Mouse (Mus musculus) adrenal gland, postnatal 4 days (tissue): ENCODE data around the gene Gm11032. TPM values are rescaled to one million over a fixed set of nuclear protein-coding genes. Genes with fewer than 3 reads are reported as not detected.
A peak's percentile ranks its signal among the peaks of the same experiment; 100 is the strongest.
"Not testable (repeated sequence)": the region's sequence is repeated elsewhere in the genome, so short reads cannot be mapped to it uniquely, and the experiment has no call there.

Experiments used
- DNase-seq, 2 experiments: peaks; one replicate each; pipeline ENCODE4 v3.0.0; 2021 to 2022; ENCODE audit warnings: low spot score in 2 of 2, mixed read lengths in 2 of 2
- long read RNA-seq, 2 experiments: library from polyadenylated mRNA; stranded (forward); transcript quantifications; one replicate each; pipeline ENCODE4 v2.0.0; 2021
- total RNA-seq, 2 experiments: library from RNA; stranded (reverse); gene quantifications; 2 replicates each; pipeline ENCODE4 v1.2.3; 2021

Gene Gm11032
- total RNA-seq = not detected
- long read RNA-seq, experiment 1 = 0 reads
- long read RNA-seq, experiment 2 = 0 reads

DNA sequence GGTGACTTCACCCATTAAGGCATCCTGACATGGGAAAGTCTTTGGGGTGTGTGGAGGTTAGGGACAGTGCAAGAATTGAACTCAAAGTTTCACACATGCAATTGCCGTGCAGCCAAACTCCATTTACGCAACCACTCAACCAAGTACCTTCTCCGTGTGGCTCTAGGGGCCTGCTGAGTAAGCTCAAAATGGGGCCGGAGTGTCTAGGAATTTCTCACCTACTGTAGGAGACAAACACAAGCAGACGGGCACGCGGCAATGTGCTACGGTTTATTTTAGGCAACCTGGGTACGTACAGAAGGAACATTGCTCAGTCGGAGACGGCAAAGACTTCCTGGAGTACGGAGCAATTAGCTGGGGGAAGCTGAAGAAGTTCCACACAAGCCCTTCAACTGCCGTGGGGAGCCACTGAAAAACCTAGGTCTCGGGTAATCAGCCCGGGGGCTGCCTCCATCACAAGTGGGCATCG, at the start of gene Gm11032:
Gm11032 (plus strand) TSS at position 51 of the 469 bp plus-strand sequence.
- DNase-seq = no peak

GRCm38 (mm10) chr11:4571491-4571901, 48.4 kb upstream of the Gm11032 start:
- DNase-seq = no peak

GRCm38 (mm10) chr11:4576090-4576732, 43.7 kb upstream of the Gm11032 start:
- DNase-seq = not testable (repeated sequence)

GRCm38 (mm10) chr11:4577079-4577478, 42.8 kb upstream of the Gm11032 start:
- DNase-seq = no peak

GRCm38 (mm10) chr11:4578682-4579081, 41.2 kb upstream of the Gm11032 start:
- peak in 1 of 2 experiments; percentile 35 for DNase-seq

GRCm38 (mm10) chr11:4591811-4592210, 28.1 kb upstream of the Gm11032 start:
- no peak for DNase-seq

DNA sequence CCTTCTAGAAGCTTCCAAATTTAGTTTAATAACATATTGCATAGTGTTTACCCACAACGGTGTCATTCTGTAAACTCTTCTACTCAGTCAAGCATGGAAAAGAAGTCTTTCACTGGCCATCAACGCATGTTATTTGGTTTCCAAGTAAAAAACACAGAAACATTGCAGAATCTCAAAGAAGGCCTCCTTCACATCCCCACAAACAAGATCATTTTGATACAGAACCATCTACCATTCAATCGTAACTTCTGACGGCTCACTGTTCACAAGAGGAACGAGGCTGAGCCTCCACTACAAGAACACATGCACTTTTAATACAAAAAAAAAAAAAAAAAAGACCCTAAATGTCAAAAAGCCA, 26.4 kb upstream of the Gm11032 start:
- DNase-seq = no peak

GRCm38 (mm10) chr11:4593849-4594607, 25.8 kb upstream of the Gm11032 start:
- DNase-seq = peak; percentile 12 to 25

DNA sequence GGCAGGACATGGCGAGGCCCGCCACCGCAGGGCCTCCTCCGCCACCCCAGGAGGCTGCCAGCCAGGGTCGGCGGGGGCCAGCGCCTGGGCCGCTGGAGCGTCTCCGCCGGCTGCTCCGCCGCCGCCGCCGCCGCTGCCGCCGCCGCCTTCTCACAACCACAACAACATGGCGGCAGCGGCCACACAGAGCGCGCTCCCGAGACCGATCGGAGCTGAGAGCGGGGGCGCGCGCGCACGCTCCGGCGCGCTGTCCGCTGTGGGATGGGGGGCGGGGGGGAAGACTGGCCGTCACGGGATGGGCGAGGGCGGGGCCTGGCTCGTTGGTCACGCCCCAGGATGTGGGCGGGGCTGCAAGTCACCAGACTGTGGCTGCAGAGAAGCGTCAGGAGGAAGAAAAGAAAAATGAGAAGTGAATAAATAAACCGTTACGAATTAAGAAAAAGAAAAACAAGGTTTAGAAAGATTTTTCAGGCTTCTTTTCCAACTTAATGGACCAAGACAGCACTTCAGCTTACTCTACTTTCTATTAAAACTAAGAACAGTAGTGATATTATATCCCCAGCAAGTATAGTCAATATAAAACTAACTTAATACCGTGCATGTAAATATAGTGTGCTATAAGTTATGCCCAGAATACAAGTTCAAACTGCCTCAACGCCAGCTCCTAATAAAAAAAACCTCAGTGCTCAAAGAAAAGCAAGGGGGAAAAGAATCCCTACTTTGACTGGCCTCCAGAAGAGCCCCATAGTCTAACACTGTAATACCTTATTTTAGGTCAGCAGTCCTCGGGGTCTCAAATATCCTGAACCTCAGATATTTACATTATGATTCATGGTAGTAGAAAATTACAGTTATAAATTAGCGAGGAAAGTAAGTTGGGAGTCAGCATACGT, 25.0 kb upstream of the Gm11032 start, which contains the start of gene Mtmr3:
Mtmr3 (minus strand) TSS at position 256 of the 893 bp plus-strand sequence.
- peak; percentile 89 to 91 for DNase-seq

DNA sequence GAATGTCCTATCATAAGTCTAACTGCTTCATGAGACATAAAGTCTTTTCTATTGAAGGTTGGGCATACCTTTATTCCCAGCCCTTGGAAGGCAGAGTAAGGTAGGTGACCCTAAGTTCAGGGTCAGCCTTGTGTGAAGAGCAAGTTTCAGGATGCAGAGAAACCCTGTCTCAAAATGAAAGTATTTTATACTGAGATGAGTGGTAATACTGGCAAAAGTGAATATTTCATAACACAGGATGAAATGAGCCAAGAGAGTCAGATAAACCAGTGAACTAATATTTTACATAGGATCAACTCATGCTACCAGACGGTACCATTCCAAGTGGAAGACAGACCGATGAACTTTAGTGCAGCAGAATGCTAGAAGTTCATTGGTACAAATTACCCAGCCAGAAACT, 21.5 kb upstream of the Gm11032 start:
- no peak for DNase-seq

DNA sequence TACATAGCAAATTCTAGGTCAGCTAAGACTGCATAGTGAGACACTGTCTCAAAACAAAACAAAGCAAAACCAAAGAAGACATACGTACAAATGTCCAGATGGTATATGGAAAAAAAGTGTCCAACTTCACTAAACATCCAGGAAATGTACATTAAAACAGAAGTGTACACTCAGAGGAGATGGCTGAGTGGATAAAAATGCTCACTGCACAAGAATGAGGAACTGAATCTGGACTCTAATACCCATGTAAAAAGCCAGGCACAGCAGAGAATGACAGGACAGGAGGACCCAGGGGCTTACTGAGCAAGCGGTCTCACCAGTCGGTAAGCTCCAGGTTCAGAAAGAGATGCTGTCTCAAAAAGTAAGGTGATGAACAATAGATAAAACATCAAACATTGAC, 20.0 kb upstream of the Gm11032 start:
- DNase-seq = no peak

- DNase-seq = no peak
These were observed 18.0 kb upstream of the Gm11032 start for GRCm38 (mm10) chr11:4601890-4602289.

- DNase-seq = no peak
These were observed 17.0 kb upstream of the Gm11032 start for GRCm38 (mm10) chr11:4602691-4603441.

- no peak for DNase-seq
These were observed 15.4 kb upstream of the Gm11032 start for GRCm38 (mm10) chr11:4604441-4604840.

DNA sequence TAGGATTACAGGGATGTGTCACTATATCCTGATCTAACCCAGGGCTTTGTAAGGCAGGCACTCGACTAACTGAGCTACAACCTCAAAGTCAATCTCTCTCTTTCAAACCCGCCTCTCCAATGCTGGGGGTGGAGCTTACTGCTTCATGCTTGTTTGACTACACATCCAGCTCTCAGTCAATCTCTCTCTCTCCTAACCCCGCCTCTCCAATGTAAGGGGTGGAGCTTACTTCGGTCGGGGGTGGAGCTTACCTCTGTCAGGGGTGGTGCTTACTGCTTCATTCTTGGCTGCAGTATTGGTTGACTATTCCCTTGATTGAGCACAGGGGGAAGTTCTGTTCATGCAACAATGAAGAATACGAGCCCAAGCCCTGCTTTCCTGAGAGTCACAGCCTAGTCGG, 14.5 kb upstream of the Gm11032 start:
- no peak for DNase-seq

- no peak for DNase-seq
These were observed 13.3 kb upstream of the Gm11032 start for GRCm38 (mm10) chr11:4606541-4606940.

GRCm38 (mm10) chr11:4611904-4612303, 8.0 kb upstream of the Gm11032 start:
- no peak for DNase-seq

GRCm38 (mm10) chr11:4620501-4621108, 738 bp downstream of the Gm11032 start:
- DNase-seq = no peak

DNA sequence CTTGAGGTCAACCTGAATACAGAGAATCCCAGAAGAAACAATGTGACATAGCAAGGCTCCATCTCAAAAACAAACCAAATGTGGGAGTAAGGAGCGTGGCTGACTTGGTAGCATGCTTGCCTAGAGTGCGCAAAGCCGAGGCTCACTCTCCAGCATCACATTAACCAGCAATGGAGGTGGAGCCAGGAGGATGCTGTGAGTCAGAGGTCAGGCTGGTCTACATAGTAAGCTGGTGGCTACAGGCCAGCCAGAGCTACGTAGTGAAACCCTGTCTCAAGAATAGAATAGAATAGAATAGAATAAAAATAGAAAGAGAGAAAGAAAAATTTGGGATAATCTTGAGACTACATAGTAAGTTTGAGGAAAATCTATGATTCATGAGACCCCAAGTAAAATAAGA, 2.0 kb downstream of the Gm11032 start:
- no peak for DNase-seq

GRCm38 (mm10) chr11:4622442-4622986, 2.6 kb downstream of the Gm11032 start:
- no peak for DNase-seq
